Mouse (Mus musculus) spleen, adult 18-20 months (tissue): Measurements from ENCODE around the gene Cdk6.
"Not testable (repeated sequence)": the region's sequence is repeated elsewhere in the genome, so short reads cannot be mapped to it uniquely, and the experiment has no call there.

Experiments
- DNase-seq, 2 experiments: peaks; one replicate each; pipeline ENCODE4 v3.0.0; 2022; ENCODE audit warnings: mixed read lengths in 2 of 2

The Cdk6 gene

GRCm38 (mm10) chr5:3341111-3341911 lies at the start of gene Cdk6:
Gene Cdk6 (plus strand): TSS chr5:3341485.
- peak; percentile 49 to 66 for DNase-seq

GRCm38 (mm10) chr5:3293666-3294065 lies 47.6 kb upstream of the Cdk6 start:
- DNase-seq, result no peak

GRCm38 (mm10) chr5:3300801-3301457 lies 40.4 kb upstream of the Cdk6 start:
- peak in 1 of 2 experiments; percentile 3 for DNase-seq

GRCm38 (mm10) chr5:3301535-3301934 lies 39.8 kb upstream of the Cdk6 start:
- DNase-seq, result no peak

DNA sequence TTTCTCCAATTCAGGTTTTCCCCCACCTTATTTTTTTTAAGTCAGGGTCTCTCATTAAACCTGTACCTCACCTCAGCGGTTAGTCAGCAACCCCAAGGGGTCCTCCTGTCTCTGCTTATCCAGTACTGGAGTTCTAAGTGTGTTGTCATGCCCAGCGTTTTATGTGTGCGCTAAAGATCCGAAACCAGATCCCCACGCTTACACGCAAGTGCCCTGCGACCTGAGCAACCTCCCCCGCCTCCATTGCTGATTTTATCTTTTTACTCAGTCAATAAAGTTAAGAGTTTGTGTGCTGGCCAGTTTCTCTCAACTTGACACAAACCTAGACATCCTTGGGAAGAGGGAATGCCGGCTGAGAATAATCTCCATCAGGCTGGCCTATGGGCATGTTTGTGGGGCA lies 37.4 kb upstream of the Cdk6 start:
- no peak for DNase-seq

GRCm38 (mm10) chr5:3306146-3306545 lies 35.1 kb upstream of the Cdk6 start:
- no peak for DNase-seq

DNA sequence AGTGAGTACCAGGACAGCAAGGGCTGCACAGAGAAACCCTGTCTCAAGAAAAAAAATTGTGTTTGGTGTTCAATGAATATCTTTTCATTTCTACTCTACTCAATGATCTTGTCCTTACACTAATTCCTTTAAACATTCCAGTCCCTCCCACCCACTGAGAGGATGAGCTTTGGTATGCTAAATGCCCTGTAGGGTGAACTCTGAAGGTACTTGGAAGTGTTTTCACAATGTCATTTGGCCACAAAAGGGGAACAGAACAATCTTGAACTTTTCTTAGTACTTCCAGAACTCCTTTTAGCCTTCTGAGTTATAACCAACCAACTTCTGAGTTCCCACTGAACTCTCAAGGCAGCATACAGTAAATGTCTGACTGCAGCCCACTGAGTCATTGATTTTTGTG lies 32.2 kb upstream of the Cdk6 start:
- DNase-seq, result no peak

DNA sequence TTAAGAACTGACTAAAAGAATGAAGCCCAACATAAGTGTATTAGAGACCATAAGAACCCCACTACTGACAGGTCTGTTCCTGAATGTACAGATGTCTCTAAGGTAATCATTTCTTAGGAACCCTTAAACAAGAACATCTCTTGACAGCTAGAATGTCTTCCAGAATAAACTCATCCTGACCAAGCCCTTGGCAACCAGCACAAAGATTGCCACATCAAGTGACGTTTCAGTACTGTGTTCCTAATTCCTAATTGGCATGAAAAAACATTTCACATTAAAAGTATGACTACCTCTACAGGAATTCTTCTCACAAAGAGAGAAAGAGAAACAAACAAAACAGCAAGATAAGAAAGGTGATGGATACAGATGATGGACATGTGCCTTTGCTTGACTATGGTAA lies 31.7 kb upstream of the Cdk6 start:
- no peak for DNase-seq

GRCm38 (mm10) chr5:3311156-3311555 lies 30.1 kb upstream of the Cdk6 start:
- DNase-seq, result not testable (repeated sequence)

GRCm38 (mm10) chr5:3317724-3318123 lies 23.6 kb upstream of the Cdk6 start:
- DNase-seq, result not testable (repeated sequence)

- no peak for DNase-seq
Observed at GRCm38 (mm10) chr5:3320225-3320624, 21.1 kb upstream of the Cdk6 start.

DNA sequence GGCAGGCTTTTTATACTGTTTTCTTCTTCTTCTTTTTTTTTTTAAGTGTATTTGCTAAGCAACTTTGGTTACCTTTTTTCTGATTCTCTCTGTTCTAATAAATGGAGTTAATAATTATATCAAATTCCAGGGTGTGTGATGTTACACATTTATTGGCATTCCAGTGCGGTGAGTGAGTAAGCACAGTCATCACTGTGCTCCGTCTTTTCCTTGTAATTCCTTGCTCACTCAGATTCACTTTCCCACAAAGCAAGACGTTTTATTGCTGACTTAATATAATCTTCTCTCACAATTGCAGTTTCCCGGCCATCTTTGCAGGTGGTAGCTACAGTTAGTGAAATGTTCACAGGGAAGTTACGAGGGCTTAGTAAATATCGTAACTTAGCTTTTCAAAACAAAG lies 19.2 kb upstream of the Cdk6 start:
- DNase-seq, result no peak

- no peak for DNase-seq
Observed at GRCm38 (mm10) chr5:3324116-3324515, 17.2 kb upstream of the Cdk6 start.

- no peak for DNase-seq
Observed at GRCm38 (mm10) chr5:3329361-3329760, 11.9 kb upstream of the Cdk6 start.

- no peak for DNase-seq
Observed at GRCm38 (mm10) chr5:3330932-3331331, 10.4 kb upstream of the Cdk6 start.

- not testable (repeated sequence) for DNase-seq
Observed at GRCm38 (mm10) chr5:3333019-3333418, 8.3 kb upstream of the Cdk6 start.

DNA sequence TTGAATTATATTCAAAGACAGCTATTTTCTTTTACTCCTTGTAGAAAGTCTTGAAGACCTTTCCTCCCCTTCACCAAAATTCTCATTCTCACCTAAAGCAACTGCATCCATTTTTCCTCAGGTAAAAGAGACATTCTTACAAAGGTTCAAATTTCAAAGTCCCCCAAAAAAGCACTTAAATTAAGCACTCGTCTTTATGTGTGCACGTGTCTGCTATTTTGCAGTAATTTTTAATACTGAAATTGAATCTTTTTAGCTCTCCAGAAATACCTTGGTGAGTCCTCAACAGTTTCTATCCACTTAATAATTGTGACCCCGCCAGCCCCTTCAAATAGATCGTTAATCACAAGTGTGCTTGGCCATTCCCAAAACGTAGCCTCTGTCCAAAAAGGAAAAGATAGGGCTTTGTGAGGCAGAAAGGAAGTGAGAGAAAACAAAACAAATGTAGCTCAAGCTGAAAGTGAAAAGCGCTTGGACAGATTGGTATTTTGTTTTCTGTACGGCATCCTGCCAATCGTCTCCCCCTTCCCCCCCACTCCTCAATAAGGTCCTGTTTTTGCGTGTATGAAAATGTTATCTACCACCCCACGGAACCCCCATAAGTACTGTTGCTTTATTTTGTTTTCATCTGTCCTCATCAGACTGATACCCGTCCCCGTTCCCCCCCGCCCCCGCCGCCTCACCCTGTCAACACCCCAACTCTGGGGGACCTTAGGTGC lies 786 bp upstream of the Cdk6 start:
- not testable (repeated sequence) for DNase-seq

- peak; percentile 28 to 60 for DNase-seq
Observed at GRCm38 (mm10) chr5:3341931-3342770, 866 bp downstream of the Cdk6 start.

DNA sequence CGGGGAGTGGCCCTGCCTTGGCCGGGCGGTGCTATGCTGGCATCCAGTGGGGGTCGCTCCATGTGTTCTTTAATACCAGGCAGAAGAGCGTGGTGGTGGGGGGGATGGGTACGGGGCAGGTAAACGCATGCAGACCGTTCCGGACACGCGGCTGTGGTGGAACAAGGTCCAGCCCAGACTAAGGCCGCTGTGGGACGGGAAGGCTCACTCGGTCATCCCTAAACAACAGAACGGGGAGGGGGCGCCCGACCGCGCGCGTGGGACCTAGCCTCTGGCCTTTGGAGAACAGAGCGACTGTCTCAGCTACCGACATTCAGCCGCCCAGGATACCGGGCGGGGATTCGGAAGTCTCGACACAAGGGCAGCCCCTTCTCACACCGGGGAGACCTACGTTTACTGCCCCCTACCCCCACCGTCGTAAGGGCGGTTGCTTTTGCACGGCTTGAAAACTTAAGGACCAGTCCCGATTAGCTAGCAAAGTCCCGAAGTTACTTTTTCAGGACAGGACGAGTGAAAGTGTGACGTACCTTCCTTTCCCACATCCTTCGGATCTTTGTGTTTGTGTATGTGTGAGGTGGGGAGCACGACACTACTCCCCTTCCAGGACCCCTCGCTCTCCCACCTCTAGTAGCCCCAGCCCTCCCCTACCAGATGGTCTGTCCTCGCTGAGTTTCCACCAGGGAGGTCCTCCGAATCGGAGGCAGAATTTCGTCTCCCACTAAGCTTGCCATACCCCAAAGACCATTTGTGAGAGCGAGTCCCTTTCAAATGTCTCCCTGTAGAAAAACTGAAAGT lies 1.7 kb downstream of the Cdk6 start:
- peak; percentile 44 to 48 for DNase-seq

DNA sequence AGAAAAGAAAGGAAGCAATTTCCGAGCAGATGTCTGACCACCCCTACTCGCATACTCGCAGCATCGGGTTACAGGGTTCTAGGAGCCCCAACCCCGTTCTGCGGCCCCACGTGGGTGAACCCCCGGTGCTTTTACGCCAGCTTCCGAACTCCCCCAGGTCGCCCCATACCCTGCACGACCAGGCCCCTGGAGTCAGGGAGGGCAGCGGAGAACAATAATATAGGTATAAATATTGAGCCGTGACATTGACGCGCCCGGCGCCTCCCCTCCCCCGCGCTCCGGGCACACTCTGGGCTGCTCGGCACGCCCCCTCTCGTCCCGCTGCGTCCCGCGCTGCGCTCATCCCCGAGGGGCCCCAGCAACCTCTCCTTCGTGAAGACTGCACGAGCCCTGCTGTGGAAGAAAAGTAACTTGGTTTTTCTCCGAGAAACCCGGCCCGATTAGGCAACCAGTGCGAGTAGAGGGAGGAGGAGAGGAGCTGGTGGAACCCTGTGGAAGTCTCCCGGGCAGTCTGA lies 2.3 kb downstream of the Cdk6 start:
- DNase-seq, result peak; percentile 52 to 74

DNA sequence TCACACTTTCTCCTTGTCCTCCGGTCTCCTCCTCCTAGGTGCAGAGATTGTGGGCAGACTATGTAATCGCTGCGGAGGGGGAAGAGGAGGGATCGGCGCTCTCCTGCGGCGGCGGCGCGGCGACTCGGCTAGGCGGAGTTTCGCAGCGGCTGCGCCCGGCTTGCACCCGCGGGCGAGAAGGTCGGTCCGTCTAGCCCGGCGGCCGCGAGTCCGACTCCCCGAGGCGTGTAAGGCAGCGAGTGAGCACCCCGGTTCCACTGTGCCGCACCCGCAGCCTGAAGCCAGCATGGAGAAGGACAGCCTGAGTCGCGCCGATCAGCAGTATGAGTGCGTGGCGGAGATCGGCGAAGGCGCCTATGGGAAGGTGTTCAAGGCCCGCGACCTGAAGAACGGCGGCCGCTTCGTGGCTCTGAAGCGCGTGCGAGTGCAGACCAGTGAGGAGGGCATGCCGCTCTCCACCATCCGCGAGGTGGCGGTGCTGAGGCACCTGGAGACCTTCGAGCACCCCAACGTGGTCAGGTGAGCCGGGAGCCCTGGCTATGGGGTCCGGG lies 2.9 kb downstream of the Cdk6 start:
- peak; percentile 79 to 88 for DNase-seq
